Mouse (Mus musculus) ES-Bruce4 (cell line): Measurements from ENCODE around the gene Olfr707.

Experiments used
- CTCF ChIP-seq: IDR thresholded peaks from one replicate; pipeline ENCODE4 v1.8.1; 2011; ENCODE audit warnings: low read depth, low read length
- EP300 ChIP-seq: IDR thresholded peaks from 2 replicates; pipeline ENCODE4 v1.6.1; 2011; ENCODE audit warnings: low read depth, low read length; ENCODE audit not compliant: insufficient read depth
- POLR2A ChIP-seq: IDR thresholded peaks from one replicate; pipeline ENCODE4 v1.8.1; 2011; ENCODE audit warnings: low read length; ENCODE audit not compliant: insufficient read depth

GRCm38 (mm10) chr7:106843060-106843459 is 58.0 kb downstream of the Olfr707 start, which contains the start of gene Olfr703:
- TF ChIP-seq EP300 (no peak), CTCF (no peak), POLR2A (no peak)
